Comparison of ENCODE assay signal across 8 mouse cellular contexts in genomic region chr2:9433110-9433940, GRCm38 (mm10).
DNase-seq lines count a peak whose midpoint lies in the region.
"Had no signal": no experiment of that assay in that cellular context is flagged by ENCODE, and none has a peak within 500 bp of the region (broad histone marks: within the 10 kb centered on the region; RNA-seq: fewer than 3 reads in every experiment).

No protein-coding gene starts in this region.

- intact Hi-C loops in heart, postnatal 14 days (cut with DNase I) = no loop called here
- intact Hi-C loops in heart, postnatal 25 days (cut with DNase I) = no loop called here

- DNase-seq in heart, postnatal 14 days = peak; percentile 2 to 10
- no peak for DNase-seq in heart, postnatal 25 days (ENCODE audit: low spot score)
- peak; percentile 5 for DNase-seq in right cerebral cortex, postnatal 14 days
- DNase-seq in right cerebral cortex, postnatal 36 days (ENCODE audit: low spot score in 2 of 2) = no peak
- DNase-seq in layer of hippocampus, adult 8-10 months (ENCODE audit: low spot score in 2 of 2) = peak; percentile 7 to 18
- DNase-seq in telencephalon, adult 2 months (ENCODE audit: low read depth, low spot score) = peak; percentile 1
- no peak for DNase-seq in urinary bladder, postnatal 25 days (ENCODE audit: low spot score)
- DNase-seq: adrenal gland, postnatal 36 days had no signal

Comparison
In these comparisons a context has a peak if more than half of its experiments do, and no peak if none do; other contexts are left out.
1. DNase-seq: peak in heart, postnatal 14 days (2 of 2), right cerebral cortex, postnatal 14 days (single experiment), layer of hippocampus, adult 8-10 months (2 of 2) and telencephalon, adult 2 months (single experiment); none in heart, postnatal 25 days (single experiment), right cerebral cortex, postnatal 36 days (0 of 2) and urinary bladder, postnatal 25 days (single experiment).